Mouse (Mus musculus) left cerebral cortex, postnatal 36 days (tissue): ENCODE data around the gene Pstpip1. TPM values are rescaled to one million over a fixed set of nuclear protein-coding genes. Genes with fewer than 3 reads are reported as not detected.

Source experiments
- DNase-seq, 2 experiments: peaks; one replicate each; pipeline ENCODE4 v3.0.0; 2021 to 2022; ENCODE audit warnings: low spot score in 2 of 2, mixed read lengths in 1 of 2
- intact Hi-C: fragments of 180-260 bp; cut with DNase I; formaldehyde crosslinking; loops from one replicate; pipeline ENCODE4 v1.15.1; 2025
- total RNA-seq, 2 experiments: library from RNA; stranded (reverse); gene quantifications; 2 replicates each; pipeline ENCODE4 v1.2.3; 2021

Gene Pstpip1
- total RNA-seq, 2 experiments from 2014 or later = 1.9 to 2.6 TPM

DNA sequence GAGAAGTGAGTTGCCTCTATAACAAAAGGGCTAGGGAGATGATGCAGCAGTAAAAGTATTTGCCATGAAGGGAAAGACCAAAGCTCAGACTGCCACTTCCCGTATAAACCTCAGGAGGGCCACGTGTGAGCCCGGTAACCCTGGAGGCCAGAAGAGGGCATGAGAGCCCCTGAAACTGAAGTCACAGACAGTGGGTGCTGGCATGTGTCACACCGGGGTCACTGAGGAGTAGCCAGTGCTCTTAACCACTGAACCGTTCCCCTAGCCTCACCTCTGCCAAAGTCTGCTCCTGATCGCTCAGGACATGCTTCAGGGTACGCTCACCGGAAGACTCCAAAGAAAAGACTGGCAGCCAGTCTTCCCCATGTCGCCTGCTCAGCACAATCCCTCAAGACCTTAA, 52.0 kb downstream of the Pstpip1 start:
- DNase-seq = no peak
- intact Hi-C loops = no loop called here

DNA sequence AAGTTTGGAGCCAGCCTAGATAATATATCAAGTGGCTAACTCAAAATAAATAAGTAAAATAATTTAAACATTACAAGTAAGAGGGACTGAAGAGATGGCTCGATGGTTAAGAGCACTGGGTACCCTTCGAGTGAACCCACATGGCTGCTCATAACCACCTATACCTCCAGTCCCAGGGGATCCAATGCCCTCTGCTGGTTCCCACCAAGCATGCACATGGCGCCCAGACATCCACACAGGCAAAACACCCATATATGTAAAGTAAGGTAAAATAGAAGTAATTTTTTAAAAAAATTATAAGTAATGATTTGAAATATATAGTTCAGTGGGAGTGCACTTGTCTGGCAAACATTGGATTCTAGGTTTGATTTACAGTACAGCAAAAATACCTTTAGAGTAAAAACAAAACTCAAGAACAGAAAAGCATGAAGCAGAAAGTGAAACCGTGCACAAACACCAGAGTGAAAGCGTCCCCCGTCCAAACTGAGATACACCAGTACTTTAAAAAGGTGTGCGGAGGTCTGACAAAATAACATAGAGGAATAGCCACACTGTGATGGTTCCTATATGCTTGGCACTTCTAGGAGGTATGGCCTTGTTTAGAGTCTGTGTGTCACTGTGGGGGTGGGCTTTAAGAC, 54.7 kb downstream of the Pstpip1 start:
- no peak for DNase-seq
- intact Hi-C loops = no loop called here

DNA sequence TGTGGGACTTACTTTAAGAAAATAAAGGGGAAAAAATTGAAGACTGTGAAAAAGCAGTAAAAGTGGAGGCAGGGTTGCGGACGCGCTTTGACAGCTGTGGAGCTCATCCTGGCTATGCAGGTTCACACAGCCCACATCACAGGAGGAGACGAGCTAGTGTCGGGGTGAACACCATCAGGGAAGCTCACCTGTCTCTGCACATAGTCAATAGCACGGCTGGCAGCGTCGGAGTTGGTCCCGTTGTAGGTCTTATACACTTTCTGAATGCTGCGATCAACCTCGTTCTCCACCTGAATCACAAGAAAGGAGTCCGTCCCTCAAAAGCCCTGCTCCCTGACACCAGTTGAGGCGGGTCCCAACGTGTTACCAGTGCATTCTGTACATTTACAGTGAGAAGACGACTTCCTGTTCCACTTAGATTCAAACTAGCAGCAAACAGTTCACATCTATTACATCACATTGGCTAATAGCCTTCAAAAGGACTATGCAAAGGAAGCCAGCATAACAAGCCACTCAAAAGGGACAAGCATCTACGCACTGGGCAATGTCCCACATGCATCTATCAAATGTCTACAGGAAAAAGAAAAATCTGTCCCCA, 56.7 kb downstream of the Pstpip1 start:
- no peak for DNase-seq
- intact Hi-C loops = no loop called here

DNA sequence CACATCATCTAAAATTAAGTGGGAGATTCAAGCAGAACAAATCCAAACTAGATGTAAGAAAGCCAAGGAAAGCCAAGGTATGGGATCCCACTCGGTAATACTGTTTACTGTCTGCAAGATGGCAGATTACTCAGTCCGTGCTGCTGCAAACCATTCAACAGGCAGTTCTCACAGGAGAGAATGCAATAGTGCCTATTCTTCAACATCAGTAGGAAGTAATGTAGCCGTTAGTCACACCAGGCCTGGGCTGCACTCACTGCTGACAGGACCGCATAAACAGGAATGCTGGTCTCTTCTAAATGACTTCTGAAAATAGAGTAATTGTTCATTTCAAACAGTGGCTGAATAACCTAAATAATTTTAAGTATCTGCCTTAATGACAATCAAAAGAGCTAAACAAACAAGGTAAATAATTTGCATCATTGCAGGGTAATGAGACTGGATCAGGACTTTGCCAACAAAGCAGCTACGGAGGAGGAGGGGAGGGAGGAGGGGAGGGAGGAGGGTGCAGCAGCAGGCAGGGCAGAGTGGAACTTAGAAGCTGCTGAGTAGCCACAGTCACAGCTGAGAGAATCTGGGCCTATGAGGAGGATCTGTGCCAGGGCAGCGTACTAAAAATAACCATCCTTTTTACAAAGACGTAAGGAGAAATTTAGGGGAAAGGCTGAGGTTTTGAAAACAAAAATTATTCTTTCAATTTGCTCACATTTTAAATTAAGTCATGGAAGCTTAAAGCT, 62.2 kb downstream of the Pstpip1 start:
- intact Hi-C loops = no loop called here
- peak in 1 of 2 experiments; percentile 31 for DNase-seq

- no peak for DNase-seq
- intact Hi-C loops = no loop called here
Observed at GRCm38 (mm10) chr9:56152482-56153007, 62.8 kb downstream of the Pstpip1 start.

DNA sequence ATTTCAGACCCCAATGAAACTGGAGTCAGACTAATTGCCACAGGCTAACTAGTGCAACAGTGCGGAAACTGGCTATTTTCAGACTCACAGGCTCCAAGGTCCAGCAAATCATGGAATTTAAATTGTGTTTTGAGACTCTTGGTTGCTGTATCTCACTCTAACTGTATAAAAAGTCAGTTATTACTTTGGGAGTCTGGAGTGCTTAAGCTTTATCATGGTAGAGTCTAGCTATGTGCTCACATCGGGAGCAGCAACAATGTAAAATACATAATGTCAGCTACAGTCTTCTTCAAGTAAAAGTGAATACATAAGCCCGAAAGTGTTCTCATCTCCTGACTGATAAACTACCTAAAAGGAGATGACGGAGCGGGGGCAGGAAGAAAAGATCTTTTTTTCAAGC, 64.8 kb downstream of the Pstpip1 start:
- intact Hi-C loops = no loop called here
- no peak for DNase-seq

DNA sequence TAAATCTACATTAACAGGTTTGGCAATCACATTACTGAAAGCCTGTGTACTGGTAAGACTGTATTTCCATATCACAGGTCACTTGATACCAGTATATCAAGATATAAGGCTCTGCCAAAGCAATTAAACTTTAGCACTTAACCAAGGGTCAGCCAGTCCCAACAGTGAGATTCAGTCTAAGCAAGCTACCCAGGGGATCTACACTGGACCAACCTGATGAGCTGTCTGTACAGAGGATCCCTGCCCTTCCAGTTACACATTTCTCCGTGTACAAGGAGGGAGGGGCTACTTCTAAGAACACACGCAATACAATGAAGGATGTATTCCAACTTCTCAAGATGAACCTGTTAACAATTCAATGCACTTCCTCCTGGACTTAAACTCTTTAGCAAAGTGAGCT, 68.3 kb downstream of the Pstpip1 start:
- intact Hi-C loops = no loop called here
- no peak for DNase-seq

DNA sequence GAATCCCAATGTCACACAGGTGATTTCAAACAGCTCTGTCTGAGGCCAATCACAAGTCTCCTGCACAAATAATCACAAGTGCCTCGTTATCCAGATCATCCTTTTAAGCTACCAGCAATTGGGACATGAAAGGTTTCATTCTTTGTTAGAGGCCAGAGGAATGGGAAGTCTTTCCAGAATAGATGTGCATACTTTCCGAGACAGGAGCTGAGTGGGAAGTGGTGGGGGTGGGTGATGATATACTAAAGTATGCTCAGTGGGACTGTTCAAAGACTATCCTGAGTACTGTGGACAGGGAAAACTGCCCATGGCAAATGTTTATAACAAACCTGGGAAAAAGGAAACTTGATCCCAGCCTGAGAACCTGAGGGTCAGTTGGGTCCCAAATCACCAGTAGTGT, 69.7 kb downstream of the Pstpip1 start:
- no peak for DNase-seq
- intact Hi-C loops = no loop called here

DNA sequence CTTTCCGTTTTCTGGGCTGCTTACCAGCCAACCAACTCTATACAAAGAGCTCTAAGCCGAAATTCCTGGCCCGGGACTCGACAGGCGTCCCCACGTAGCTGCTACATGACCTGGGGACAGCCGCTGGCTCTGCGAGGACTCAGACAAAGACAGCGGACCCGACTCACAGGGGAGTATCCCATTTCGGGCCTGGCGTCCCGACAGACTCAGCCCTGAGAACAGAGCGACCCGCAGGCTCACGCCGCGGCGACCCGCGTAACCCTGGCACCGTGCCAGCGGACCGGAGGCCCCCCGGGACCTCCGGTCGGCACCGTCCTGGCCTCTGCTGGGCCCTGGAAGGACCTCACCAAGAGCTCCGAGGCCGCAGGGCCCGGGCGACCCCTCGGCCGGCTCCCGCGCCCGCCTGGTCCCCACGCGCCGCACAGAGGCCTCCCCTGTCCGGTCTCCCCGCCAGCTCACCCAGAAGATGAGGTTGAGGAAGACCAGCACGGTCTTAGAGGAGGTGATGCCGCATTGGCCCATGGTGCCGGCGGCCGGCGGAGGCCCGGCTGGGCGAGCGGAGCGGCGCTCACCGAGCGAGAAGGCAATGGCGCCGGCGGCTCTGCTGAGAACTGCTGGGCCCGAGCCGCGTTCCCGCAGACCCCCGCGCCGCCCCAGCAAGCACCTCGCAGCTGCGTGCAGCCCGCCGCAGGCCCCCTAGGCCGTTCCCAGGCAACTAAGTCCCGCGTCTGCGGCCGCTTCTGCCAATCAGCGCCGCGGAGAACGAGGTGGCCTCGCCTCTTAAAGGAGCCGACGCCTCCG, 70.8 kb downstream of the Pstpip1 start:
- intact Hi-C loops = no loop called here
- peak; percentile 93 to 94 for DNase-seq

DNA sequence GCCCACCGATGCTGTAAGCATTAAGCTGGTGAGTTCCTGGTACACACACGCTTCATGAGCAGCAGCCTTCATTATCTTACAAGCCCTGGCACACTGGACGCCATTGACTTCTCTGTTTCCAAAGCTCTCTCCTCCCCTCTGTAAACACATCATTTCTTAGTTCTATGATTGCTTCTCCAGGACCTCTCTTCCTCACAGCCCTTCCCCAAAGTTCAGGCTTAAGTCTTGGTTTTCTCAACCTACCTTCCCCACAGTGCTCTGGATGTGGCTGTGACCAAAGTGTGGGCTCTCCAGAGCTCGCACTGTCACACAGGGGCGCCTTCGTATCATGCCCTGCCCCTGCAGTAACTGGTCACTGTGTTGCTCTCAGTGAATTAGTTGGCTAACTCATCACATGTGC, 75.6 kb downstream of the Pstpip1 start, which contains the start of gene Tspan3:
Tspan3 (minus strand) TSS at position 101 of the 400 bp plus-strand sequence.
- DNase-seq = no peak
- intact Hi-C loops = no loop called here

- DNase-seq = no peak
- intact Hi-C loops = no loop called here
Observed at GRCm38 (mm10) chr9:56166161-56166560, 76.4 kb downstream of the Pstpip1 start.

DNA sequence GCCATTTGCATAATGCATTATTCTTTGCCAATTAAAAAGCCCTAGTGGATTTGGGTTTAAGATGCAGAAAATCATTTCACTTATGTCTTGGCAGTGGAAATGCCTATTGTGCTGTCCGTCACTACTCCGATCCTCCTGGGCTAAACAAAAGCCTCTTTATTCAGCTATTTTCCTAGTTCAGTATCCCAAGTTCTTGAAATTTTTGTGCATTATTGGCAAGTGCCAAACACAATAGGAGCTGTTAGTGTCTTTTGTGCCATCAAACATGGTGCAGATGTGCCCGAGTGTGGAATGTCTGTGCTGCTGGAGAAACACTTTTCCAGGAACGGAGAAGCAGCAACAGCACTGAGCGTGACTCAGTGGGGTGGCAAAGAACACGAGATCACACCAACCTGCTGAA, 77.9 kb downstream of the Pstpip1 start:
- intact Hi-C loops = no loop called here
- no peak for DNase-seq

- intact Hi-C loops = no loop called here
- DNase-seq = no peak
Observed at GRCm38 (mm10) chr9:56175316-56175715, 85.6 kb downstream of the Pstpip1 start.

DNA sequence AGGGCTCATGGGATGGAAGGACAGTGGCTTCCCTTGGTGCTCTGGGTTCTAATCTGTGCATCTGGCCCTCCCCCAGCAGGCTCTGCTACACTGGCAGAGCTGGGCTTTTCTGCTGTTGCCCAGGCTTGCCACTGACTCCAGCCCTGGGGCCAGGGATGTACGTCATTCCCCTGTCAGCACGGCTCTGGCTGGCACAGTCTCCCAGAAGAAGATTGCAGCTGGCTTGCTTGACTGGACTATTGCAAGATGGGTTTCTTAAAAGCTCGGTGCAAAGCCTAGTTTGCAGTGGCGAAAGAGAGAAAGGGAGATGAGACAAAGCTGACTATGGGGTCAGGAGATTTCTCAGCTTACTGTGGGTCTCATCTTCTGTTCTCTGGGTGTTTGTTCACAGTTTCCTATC, 87.6 kb downstream of the Pstpip1 start:
- no peak for DNase-seq
- intact Hi-C loops = no loop called here

Other genes with a start within 250 kb of the Pstpip1 start
- gene Scaper, start 151.8 kb upstream of the Pstpip1 start, total RNA-seq = 10 to 100 TPM; 29.5 to 31.1 TPM
- not detected for gene 4930563M21Rik, start 79.4 kb upstream of the Pstpip1 start, total RNA-seq
- gene Rcn2, start 48.1 kb upstream of the Pstpip1 start, total RNA-seq = 100 to 1,000 TPM; 104 to 108 TPM
- 100 to 1,000 TPM; 345 to 387 TPM for gene Tspan3, start 75.5 kb downstream of the Pstpip1 start, total RNA-seq